ENCODE assay signal across 21 mouse cellular contexts in the genomic region with DNA sequence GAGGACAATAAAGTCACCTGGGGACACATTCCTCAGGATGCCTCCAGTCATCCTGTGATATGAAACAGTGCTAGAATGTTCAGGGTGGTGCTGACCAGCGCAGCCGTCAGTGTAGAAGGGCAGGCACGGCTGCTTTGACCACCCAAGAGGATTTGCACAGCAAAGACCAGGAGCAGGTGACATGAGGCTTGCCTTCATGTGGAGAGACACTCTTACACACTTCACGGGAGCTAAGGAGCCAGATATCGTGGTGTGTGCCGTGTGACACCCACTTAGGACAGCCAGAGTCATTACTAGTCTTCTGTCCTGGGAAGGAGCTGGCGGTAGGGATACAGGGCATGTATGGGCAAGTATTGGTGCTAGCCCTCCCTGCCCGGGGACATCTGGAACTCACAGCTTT. TPM values are rescaled to one million over a fixed set of nuclear protein-coding genes. Genes with fewer than 3 reads are reported as not detected.
"Had no signal": no experiment of that assay in that cellular context is flagged by ENCODE, and none has a peak within 500 bp of the region (broad histone marks: within the 10 kb centered on the region; RNA-seq: fewer than 3 reads in every experiment).

No protein-coding gene starts in this region.

- H3K27me3 ChIP-seq: lung, embryonic 15.5 days; midbrain, embryonic 12.5 days; neural tube, embryonic 13.5 days; neural tube, embryonic 15.5 days had no signal

- H3K4me2 ChIP-seq: liver, embryonic 12.5 days; lung, embryonic 15.5 days; midbrain, embryonic 12.5 days; neural tube, embryonic 13.5 days; neural tube, embryonic 15.5 days had no signal

- H3K9ac ChIP-seq: liver, embryonic 12.5 days; liver, embryonic 14.5 days; lung, embryonic 15.5 days; midbrain, embryonic 12.5 days; neural tube, embryonic 13.5 days; neural tube, embryonic 15.5 days had no signal

- H3K27ac ChIP-seq: liver, embryonic 12.5 days; liver, embryonic 14.5 days; lung, embryonic 15.5 days; midbrain, embryonic 10.5 days; midbrain, embryonic 12.5 days; neural tube, embryonic 13.5 days; neural tube, embryonic 15.5 days had no signal

- ATAC-seq: liver, embryonic 12.5 days; midbrain, embryonic 16.5 days had no signal

- DNase-seq: lung, adult 18-20 months; lung, postnatal 10 days; midbrain, embryonic 14.5 days; retina, postnatal 1 day; right cerebral cortex, adult 18-20 months; right cerebral cortex, postnatal 25 days; right cerebral cortex, postnatal 4 days; spleen, adult 18-20 months; thymus, adult 18-20 months; thymus, postnatal 14 days; thymus, postnatal 36 days had no signal

- H3K36me3 ChIP-seq: liver, embryonic 12.5 days; lung, embryonic 15.5 days; midbrain, embryonic 10.5 days; midbrain, embryonic 12.5 days; neural tube, embryonic 13.5 days; neural tube, embryonic 15.5 days had no signal

- H3K9me3 ChIP-seq: liver, embryonic 12.5 days; lung, embryonic 15.5 days; midbrain, embryonic 10.5 days; midbrain, embryonic 12.5 days; neural tube, embryonic 13.5 days; neural tube, embryonic 15.5 days had no signal

- H3K4me3 ChIP-seq: liver, embryonic 12.5 days; lung, embryonic 15.5 days; midbrain, embryonic 10.5 days; midbrain, embryonic 12.5 days; myocyte; neural tube, embryonic 13.5 days; neural tube, embryonic 15.5 days had no signal

- H3K4me1 ChIP-seq: liver, embryonic 12.5 days; lung, embryonic 15.5 days; midbrain, embryonic 12.5 days; neural tube, embryonic 13.5 days; neural tube, embryonic 15.5 days had no signal

RNA-seq across cellular contexts. Expression of gene Tmem179, which starts 53.6 kb away (rescaled TPM):
- total RNA-seq: megakaryocyte-erythroid progenitor cell, adult 5-6 weeks had no signal
